Mouse (Mus musculus) heart, postnatal 36 days (tissue): ENCODE measurements around the gene Mfap1a. TPM values are rescaled to one million over a fixed set of nuclear protein-coding genes. Genes with fewer than 3 reads are reported as not detected.
A peak's percentile ranks its signal among the peaks of the same experiment; 100 is the strongest.
"Not testable (repeated sequence)": the region's sequence is repeated elsewhere in the genome, so short reads cannot be mapped to it uniquely, and the experiment has no call there.

Source experiments
- DNase-seq, 2 experiments: peaks; one replicate each; pipeline ENCODE4 v3.0.0; 2021 to 2022
- intact Hi-C: fragments of 180-260 bp; cut with DNase I; formaldehyde crosslinking; loops from one replicate; pipeline ENCODE4 v1.15.1; 2025
- total RNA-seq, 2 experiments: library from RNA; stranded (reverse); gene quantifications; 2 replicates each; pipeline ENCODE4 v1.2.3; 2021

Mfap1a gene
- total RNA-seq, 2 experiments from 2014 or later = 28.6 to 34.1 TPM

- intact Hi-C loops = no loop called here
- no peak for DNase-seq
These were observed 28.8 kb downstream of the Mfap1a start for GRCm38 (mm10) chr2:121477491-121478266.

- DNase-seq, intact Hi-C loops: not testable (repeated sequence)
These were observed 31.2 kb downstream of the Mfap1a start for GRCm38 (mm10) chr2:121475306-121475705.

GRCm38 (mm10) chr2:121474180-121474535 lies 32.3 kb downstream of the Mfap1a start:
- intact Hi-C loops = loop anchor here (5.0 kb wide), 1 partner anchor 33 kb away; the partner anchor contains the start of genes Mfap1a and Wdr76
- DNase-seq = no peak

- intact Hi-C loops = loop anchor here (5.0 kb wide), 1 partner anchor 34 kb away; the partner anchor contains the start of genes Mfap1a and Wdr76
- peak; percentile 77 to 78 for DNase-seq
These were observed 32.9 kb downstream of the Mfap1a start, which contains the start of gene Mfap1b for GRCm38 (mm10) chr2:121473301-121474179. Gene Mfap1b, minus strand, starts transcription at chr2:121474067.

GRCm38 (mm10) chr2:121472783-121473182 lies 33.7 kb downstream of the Mfap1a start:
- intact Hi-C loops = loop anchor here (5.0 kb wide), 1 partner anchor 35 kb away; the partner anchor contains the start of genes Mfap1a and Wdr76
- not testable (repeated sequence) for DNase-seq

- DNase-seq, intact Hi-C loops: not testable (repeated sequence)
These were observed 37.5 kb downstream of the Mfap1a start for GRCm38 (mm10) chr2:121468982-121469381.

- DNase-seq = no peak
- intact Hi-C loops = no loop called here
These were observed 46.4 kb downstream of the Mfap1a start for GRCm38 (mm10) chr2:121460071-121460470.

- intact Hi-C loops = no loop called here
These were observed 49.5 kb downstream of the Mfap1a start, which contains the start of gene Serinc4 for GRCm38 (mm10) chr2:121456692-121457642. Gene Serinc4, minus strand, starts transcription at chr2:121456781.

GRCm38 (mm10) chr2:121455534-121455933 lies 50.9 kb downstream of the Mfap1a start:
- DNase-seq = no peak
- intact Hi-C loops = no loop called here

More at GRCm38 (mm10) chr2:121456692-121457642, 49.5 kb downstream of the Mfap1a start, which contains the start of gene Serinc4:
- peak; percentile 77 to 83 for DNase-seq

- intact Hi-C loops = no loop called here
- no peak for DNase-seq
These were observed 52.5 kb downstream of the Mfap1a start for GRCm38 (mm10) chr2:121453917-121454316.

GRCm38 (mm10) chr2:121452990-121453389 lies 53.5 kb downstream of the Mfap1a start, which contains the start of gene Hypk:
Gene Hypk, plus strand, starts transcription at chr2:121453290.
- no peak for DNase-seq
- intact Hi-C loops = no loop called here

- no peak for DNase-seq
- intact Hi-C loops = no loop called here
These were observed 54.1 kb downstream of the Mfap1a start for GRCm38 (mm10) chr2:121452361-121452760.

- DNase-seq = peak; percentile 20 to 49
- intact Hi-C loops = no loop called here
These were observed 56.4 kb downstream of the Mfap1a start for GRCm38 (mm10) chr2:121450093-121450492.

GRCm38 (mm10) chr2:121449545-121450011 lies 56.9 kb downstream of the Mfap1a start:
- intact Hi-C loops = loop anchor here (5.0 kb wide), 1 partner anchor 37 kb away; the partner anchor contains the start of genes Catsper2 and Pdia3
- peak in 1 of 2 experiments; percentile 45 for DNase-seq

- intact Hi-C loops = loop anchor here (5.0 kb wide), 1 partner anchor 37 kb away; the partner anchor contains the start of genes Catsper2 and Pdia3
- peak; percentile 99 for DNase-seq
These were observed 57.5 kb downstream of the Mfap1a start, which contains the start of gene Serf2 for GRCm38 (mm10) chr2:121448739-121449535. Gene Serf2, plus strand, starts transcription at chr2:121449195.

GRCm38 (mm10) chr2:121448136-121448535 lies 58.3 kb downstream of the Mfap1a start:
- peak; percentile 41 to 59 for DNase-seq
- intact Hi-C loops = loop anchor here (5.0 kb wide), 1 partner anchor 36 kb away; the partner anchor contains the start of genes Catsper2 and Pdia3

GRCm38 (mm10) chr2:121447006-121447405 lies 59.5 kb downstream of the Mfap1a start:
- DNase-seq = no peak
- intact Hi-C loops = loop anchor here (5.0 kb wide), 1 partner anchor 35 kb away; the partner anchor contains the start of genes Catsper2 and Pdia3

- no peak for DNase-seq
- intact Hi-C loops = loop anchor here (5.0 kb wide), 1 partner anchor 34 kb away; the partner anchor contains the start of genes Catsper2 and Pdia3
These were observed 60.0 kb downstream of the Mfap1a start for GRCm38 (mm10) chr2:121446506-121446905.
